Mouse (Mus musculus) adrenal gland, postnatal 25 days (tissue): Measurements from ENCODE around the gene Nr1d1. TPM values are rescaled to one million over a fixed set of nuclear protein-coding genes. Genes with fewer than 3 reads are reported as not detected.
"Not testable (repeated sequence)": the region's sequence is repeated elsewhere in the genome, so short reads cannot be mapped to it uniquely, and the experiment has no call there.

Source experiments
- DNase-seq: peaks from one replicate; pipeline ENCODE4 v3.0.0; 2021; ENCODE audit warnings: mixed read lengths
- total RNA-seq: library from RNA; stranded (reverse); gene quantifications from 2 replicates; pipeline ENCODE4 v1.2.3, GENCODE M21; 2021

Nr1d1 gene
- total RNA-seq, 1 experiment from 2014 or later = 238 TPM

- not testable (repeated sequence) for DNase-seq
Observed at GRCm38 (mm10) chr11:98737220-98737619, 37.9 kb downstream of the Nr1d1 start.

DNA sequence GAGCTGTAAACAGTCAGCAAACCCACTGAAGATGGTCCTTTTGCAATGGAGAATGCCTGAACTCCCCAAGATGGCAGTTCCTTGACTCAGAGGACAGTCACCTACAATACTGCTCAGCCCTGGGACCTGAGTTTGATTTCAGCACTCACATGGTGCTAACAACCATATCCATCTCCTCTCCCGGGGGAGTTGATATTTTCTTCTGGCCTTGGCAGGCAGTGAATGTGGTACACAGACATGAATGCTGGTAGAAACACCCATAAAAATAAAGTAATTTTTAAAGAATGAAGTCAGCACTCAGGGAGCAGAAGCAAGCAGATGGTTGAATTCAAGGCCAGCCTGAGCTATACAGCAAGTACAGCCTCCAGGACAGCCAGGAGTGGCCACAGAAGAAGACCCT, 39.0 kb downstream of the Nr1d1 start:
- no peak for DNase-seq

- DNase-seq = no peak
Observed at GRCm38 (mm10) chr11:98735111-98735510, 40.0 kb downstream of the Nr1d1 start.

DNA sequence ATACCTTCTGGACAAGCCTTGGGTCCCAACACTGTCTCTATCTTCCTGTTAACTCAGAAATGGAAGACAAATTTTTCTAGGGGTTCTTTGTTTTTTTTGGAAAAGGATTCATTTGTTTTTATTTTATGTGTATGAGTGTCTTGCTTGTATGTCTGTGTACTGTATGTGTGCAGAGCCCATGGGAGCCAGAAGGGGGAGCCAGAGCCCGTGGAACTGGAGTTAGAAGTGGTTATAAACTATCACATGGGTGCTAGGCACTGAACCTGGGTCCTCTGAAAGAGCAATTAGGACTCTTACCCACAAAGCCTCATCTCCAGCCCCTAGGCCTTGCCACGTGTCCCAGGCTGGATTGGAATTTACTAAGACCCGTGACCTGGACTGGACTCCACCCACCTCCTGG, 41.1 kb downstream of the Nr1d1 start:
- no peak for DNase-seq

GRCm38 (mm10) chr11:98731134-98731533, 44.0 kb downstream of the Nr1d1 start:
- DNase-seq = peak; percentile 50

DNA sequence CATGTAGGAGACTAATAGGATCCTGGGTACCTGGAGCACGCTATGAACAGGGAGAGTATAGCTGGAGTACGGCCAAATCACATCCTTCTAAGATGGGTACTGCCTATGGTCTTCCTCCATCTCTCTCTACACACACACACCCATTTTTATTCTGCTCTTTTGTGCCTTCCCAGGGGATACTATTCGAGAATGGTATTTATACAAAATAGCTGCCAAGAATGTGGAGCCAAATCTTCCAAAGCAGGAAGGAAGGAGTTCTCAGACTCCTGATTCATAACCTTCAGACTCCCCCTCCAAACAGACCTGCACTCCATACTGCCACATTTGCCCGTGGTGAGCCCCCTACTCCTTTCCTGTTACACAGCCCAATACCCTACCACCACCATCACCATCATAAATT, 44.4 kb downstream of the Nr1d1 start:
- DNase-seq = no peak

DNA sequence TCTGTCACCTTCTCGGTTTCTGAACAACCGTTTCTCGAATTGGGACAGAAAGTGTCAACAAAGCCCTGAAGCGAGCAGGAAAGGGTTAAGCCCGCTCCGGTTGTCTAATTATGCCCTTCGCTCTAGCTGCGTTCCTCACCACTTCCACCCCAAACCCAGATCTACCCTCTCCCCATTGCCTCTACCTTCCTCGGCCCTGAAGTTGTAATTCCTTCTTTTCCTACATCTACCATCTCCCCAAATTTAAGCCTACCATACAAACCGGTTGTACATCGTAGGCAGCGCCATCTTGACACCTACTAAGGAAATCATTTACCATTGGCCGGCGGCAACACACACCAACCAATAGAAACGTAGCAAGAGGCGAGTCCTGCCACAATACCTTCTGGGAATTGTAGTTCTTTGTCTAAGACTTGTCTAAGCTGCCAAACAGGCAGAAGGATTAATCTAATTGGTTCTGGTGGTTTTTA, 46.0 kb downstream of the Nr1d1 start, which contains the start of gene Med24:
Gene Med24 (minus strand): TSS at position 317 of the 470 bp plus-strand sequence.
- DNase-seq = peak; percentile 73

DNA sequence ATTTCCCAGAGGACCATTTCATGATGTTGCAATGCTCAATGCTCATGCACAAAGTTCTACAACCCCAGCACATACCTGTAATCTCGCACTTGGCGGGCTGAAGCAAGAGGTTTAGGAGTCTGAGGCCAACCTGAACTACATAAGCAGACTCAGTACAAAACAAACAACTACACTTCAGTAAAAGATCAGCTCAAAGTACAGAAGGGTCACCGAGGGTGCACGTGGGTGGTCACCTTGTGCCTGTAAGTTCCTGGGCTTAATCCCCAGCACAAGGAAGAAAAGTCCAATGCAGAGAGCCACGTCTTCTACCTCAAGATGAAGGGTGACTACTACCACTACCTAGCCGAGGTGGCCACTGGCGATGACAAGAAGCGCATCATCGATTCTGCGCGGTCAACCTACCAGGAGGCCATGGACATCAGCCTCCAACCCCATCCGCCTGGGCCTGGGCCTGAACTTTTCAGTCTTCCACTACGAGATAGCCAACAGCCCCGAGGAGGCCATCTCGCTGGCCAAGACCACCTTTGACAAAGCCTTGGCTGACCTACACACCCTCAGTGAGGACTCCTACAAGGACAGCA, 49.1 kb downstream of the Nr1d1 start:
- no peak for DNase-seq

GRCm38 (mm10) chr11:98723098-98723497, 52.0 kb downstream of the Nr1d1 start:
- DNase-seq = no peak

GRCm38 (mm10) chr11:98721458-98722226, 53.5 kb downstream of the Nr1d1 start:
- no peak for DNase-seq

DNA sequence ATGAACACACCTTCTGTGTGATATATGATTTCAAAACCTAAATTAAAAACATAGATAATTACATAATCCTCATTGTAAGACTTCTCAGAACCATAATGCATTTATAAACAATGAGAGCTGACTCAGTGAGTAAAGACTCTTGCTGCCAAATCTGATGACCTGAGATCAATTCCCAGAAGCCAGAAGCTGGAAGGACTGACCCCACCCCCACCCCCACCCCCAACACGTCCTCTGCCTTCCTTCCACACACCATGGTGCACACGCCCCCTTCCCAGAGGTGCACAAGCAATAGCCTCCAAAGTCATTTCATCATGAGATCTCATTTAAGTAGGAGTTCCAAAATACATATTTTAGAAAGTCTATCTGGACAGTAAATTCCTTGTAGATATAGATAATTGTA, 54.4 kb downstream of the Nr1d1 start:
- DNase-seq = no peak

Other genes with a start within 250 kb of the Nr1d1 start
- gene Ikzf3, start 229.3 kb downstream of the Nr1d1 start, total RNA-seq = 0.30 TPM in 1 of 2 replicates, not detected in the other
- gene Zpbp2, start 224.2 kb downstream of the Nr1d1 start, total RNA-seq = 0.70 TPM in 1 of 2 replicates, not detected in the other
- gene Ormdl3, start 188.0 kb downstream of the Nr1d1 start, total RNA-seq = 96.8 and 98.6 TPM in 2 replicates
- not detected in 2 replicates for gene Lrrc3c, start 177.0 kb downstream of the Nr1d1 start, total RNA-seq
- 7.6 and 13.5 TPM in 2 replicates for gene Gm12355, start 149.7 kb downstream of the Nr1d1 start, total RNA-seq
- 25.1 and 29.1 TPM in 2 replicates for gene Gsdma3, start 149.0 kb downstream of the Nr1d1 start, total RNA-seq
- gene Gsdma2, start 128.6 kb downstream of the Nr1d1 start, total RNA-seq = 0.88 and 1.8 TPM in 2 replicates
- gene Gsdma, start 111.0 kb downstream of the Nr1d1 start, total RNA-seq = not detected in 2 replicates
- 134 and 138 TPM in 2 replicates for gene Psmd3, start 92.8 kb downstream of the Nr1d1 start, total RNA-seq
- gene Csf3, start 74.1 kb downstream of the Nr1d1 start, total RNA-seq = not detected in 2 replicates
- 40.9 and 61.5 TPM in 2 replicates for gene Med24, start 45.9 kb downstream of the Nr1d1 start, total RNA-seq
- 82.5 and 89.4 TPM in 2 replicates for gene Thra, start 34.7 kb downstream of the Nr1d1 start, total RNA-seq
- gene Msl1, start 20.2 kb upstream of the Nr1d1 start, total RNA-seq = 109 and 113 TPM in 2 replicates
- 37.2 and 41.5 TPM in 2 replicates for gene Casc3, start 29.6 kb upstream of the Nr1d1 start, total RNA-seq
- 0.52 and 0.70 TPM in 2 replicates for gene Rapgefl1, start 61.5 kb upstream of the Nr1d1 start, total RNA-seq
- 18.0 and 26.4 TPM in 2 replicates for gene Wipf2, start 88.3 kb upstream of the Nr1d1 start, total RNA-seq
- 1.7 and 4.3 TPM in 2 replicates for gene Cdc6, start 132.5 kb upstream of the Nr1d1 start, total RNA-seq
- 21.8 and 27.7 TPM in 2 replicates for gene Rara, start 152.5 kb upstream of the Nr1d1 start, total RNA-seq
- gene Gjd3, start 207.7 kb upstream of the Nr1d1 start, total RNA-seq = not detected in 2 replicates
- 28.2 and 39.3 TPM in 2 replicates for gene Top2a, start 248.9 kb upstream of the Nr1d1 start, total RNA-seq